Mouse (Mus musculus) heart, adult 11 months (tissue): ENCODE measurements at regions not wholly inside any gene's neighbourhood (a gene's known extent, or its start where the extent isn't known, plus 50 kb on each side); places are given as distances from the start of the nearest gene placed in this dataset.
"Not testable (repeated sequence)": the region's sequence is repeated elsewhere in the genome, so short reads cannot be mapped to it uniquely, and the experiment has no call there.

Source experiments
- DNase-seq: peaks from one replicate; pipeline ENCODE4 v3.0.0; 2022

- DNase-seq: no peak
These were observed 1003.2 kb upstream of the 4930412O13Rik start for GRCm38 (mm10) chr2:8877855-8878254.

- peak; percentile 14 for DNase-seq
These were observed 968.6 kb upstream of the 4930412O13Rik start for GRCm38 (mm10) chr2:8912417-8912816.

GRCm38 (mm10) chr2:8924856-8925255 lies 956.2 kb upstream of the 4930412O13Rik start:
- no peak for DNase-seq

- DNase-seq: no peak
These were observed 939.5 kb upstream of the 4930412O13Rik start for GRCm38 (mm10) chr2:8941574-8941973.

GRCm38 (mm10) chr2:8958938-8959337 lies 922.1 kb upstream of the 4930412O13Rik start:
- no peak for DNase-seq

GRCm38 (mm10) chr2:8964952-8965668 lies 915.9 kb upstream of the 4930412O13Rik start:
- DNase-seq: no peak

- DNase-seq: no peak
These were observed 905.4 kb upstream of the 4930412O13Rik start for GRCm38 (mm10) chr2:8975635-8976034.

GRCm38 (mm10) chr2:9012326-9012725 lies 868.7 kb upstream of the 4930412O13Rik start:
- no peak for DNase-seq

GRCm38 (mm10) chr2:9033079-9033478 lies 848.0 kb upstream of the 4930412O13Rik start:
- DNase-seq: no peak

GRCm38 (mm10) chr2:9042355-9042754 lies 838.7 kb upstream of the 4930412O13Rik start:
- DNase-seq: not testable (repeated sequence)

GRCm38 (mm10) chr2:9047980-9048379 lies 833.1 kb upstream of the 4930412O13Rik start:
- DNase-seq: no peak

- no peak for DNase-seq
These were observed 807.2 kb upstream of the 4930412O13Rik start for GRCm38 (mm10) chr2:9073851-9074250.

- DNase-seq: no peak
These were observed 802.9 kb upstream of the 4930412O13Rik start for GRCm38 (mm10) chr2:9078158-9078557.

- no peak for DNase-seq
These were observed 799.3 kb upstream of the 4930412O13Rik start for GRCm38 (mm10) chr2:9081746-9082145.

- DNase-seq: no peak
These were observed 785.7 kb upstream of the 4930412O13Rik start for GRCm38 (mm10) chr2:9095317-9095716.

- DNase-seq: no peak
These were observed 764.4 kb upstream of the 4930412O13Rik start for GRCm38 (mm10) chr2:9116697-9117096.

GRCm38 (mm10) chr2:9117523-9117922 lies 763.5 kb upstream of the 4930412O13Rik start:
- no peak for DNase-seq

- DNase-seq: no peak
These were observed 744.1 kb upstream of the 4930412O13Rik start for GRCm38 (mm10) chr2:9136963-9137362.

- DNase-seq: no peak
These were observed 739.6 kb upstream of the 4930412O13Rik start for GRCm38 (mm10) chr2:9141411-9141810.

GRCm38 (mm10) chr2:9155604-9156003 lies 725.4 kb upstream of the 4930412O13Rik start:
- DNase-seq: no peak

- no peak for DNase-seq
These were observed 720.9 kb upstream of the 4930412O13Rik start for GRCm38 (mm10) chr2:9160181-9160580.

- DNase-seq: peak; percentile 56
These were observed 717.1 kb upstream of the 4930412O13Rik start for GRCm38 (mm10) chr2:9163819-9164560.

GRCm38 (mm10) chr2:9182127-9182526 lies 698.9 kb upstream of the 4930412O13Rik start:
- no peak for DNase-seq

GRCm38 (mm10) chr2:9184243-9184642 lies 696.8 kb upstream of the 4930412O13Rik start:
- no peak for DNase-seq
